Mouse (Mus musculus) mesoderm, embryonic 11.5 days (tissue): ENCODE measurements around the gene Il2.
A peak's percentile ranks its signal among the peaks of the same experiment; 100 is the strongest.

ENCODE experiments used
- DNase-seq: peaks from one replicate; pipeline ENCODE4 v3.0.0-alpha.2; 2012; ENCODE audit warnings: low read depth, low spot score

Gene Il2

DNA sequence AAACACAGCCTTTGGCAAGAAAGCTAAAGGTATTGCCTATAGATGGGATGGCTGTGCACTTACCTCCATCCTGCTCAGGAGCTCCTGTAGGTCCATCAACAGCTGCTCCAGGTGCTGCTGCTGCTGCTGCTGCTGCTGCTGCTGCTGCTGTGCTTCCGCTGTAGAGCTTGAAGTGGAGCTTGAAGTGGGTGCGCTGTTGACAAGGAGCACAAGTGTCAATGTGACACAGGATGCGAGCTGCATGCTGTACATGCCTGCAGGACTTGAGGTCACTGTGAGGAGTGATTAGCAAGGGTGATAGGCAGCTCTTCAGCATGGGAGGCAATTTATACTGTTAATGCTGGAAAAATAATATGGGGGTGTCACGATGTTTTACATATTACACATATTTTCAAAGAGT is at the start of gene Il2:
TSS of gene Il2 (minus strand) at position 305 of the 400 bp plus-strand sequence.
- DNase-seq: no peak

- DNase-seq: no peak
Measured at GRCm38 (mm10) chr3:37174711-37175572, 49.2 kb upstream of the Il2 start.

DNA sequence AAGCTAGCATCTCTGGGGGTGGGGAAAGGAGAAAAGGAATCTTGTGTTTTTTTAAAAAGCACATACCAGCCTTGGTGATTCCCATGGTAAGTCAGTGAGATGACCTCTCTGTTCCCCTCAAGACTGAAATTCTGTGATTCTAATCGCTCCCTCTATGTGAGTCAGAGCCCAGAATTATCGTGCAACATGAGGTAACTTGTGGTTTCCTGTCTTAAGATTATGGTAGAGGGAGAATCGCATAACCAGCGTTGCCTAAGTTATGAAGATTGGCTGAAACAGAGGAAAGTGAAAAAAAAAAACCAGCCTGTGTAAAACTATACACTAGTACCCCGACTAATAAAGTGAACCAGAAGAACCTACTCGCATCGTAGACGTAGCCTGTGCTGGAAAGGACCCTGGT is 47.5 kb upstream of the Il2 start:
- no peak for DNase-seq

GRCm38 (mm10) chr3:37169283-37169682 is 43.5 kb upstream of the Il2 start:
- DNase-seq: no peak

GRCm38 (mm10) chr3:37161096-37161495 is 35.3 kb upstream of the Il2 start:
- no peak for DNase-seq

DNA sequence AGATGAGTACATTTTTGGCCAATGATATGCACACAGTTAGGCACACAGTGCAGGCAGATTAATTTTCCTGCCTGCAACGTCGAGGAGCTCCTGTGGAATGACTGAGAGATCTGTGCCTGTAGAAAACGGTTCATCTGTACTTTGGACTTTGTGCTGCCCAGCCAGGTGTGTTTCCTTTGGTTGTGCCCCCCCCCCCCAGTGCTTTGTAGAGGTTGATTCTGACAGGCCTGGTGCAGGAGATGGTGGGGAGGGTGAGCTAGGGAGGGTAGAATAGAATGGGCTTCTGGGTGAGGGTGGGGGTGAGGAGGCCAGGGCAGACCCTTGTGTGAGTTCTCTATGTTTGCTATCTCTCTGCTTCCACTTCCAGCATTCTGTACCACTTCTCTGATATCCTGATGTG is 32.5 kb upstream of the Il2 start:
- DNase-seq: no peak

DNA sequence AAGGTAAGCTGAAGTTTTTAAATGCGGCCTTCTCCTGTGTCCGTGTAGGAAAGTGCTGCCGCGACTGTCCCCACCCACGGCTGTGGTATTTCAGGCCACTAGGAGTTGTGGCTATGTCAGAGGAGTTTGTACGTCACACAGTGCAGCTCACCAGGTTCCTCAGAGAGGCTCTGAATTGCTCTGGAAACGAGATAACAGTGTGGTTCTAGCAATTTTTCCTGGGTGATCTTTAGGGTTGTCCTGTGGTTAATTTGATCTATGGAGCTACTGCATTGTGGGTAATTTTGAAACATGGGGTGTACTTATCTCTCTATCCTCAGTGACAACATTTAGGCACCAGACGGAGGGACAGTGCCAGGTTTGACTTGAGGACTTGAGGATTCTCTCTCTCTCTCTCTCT is 31.3 kb upstream of the Il2 start:
- DNase-seq: no peak

DNA sequence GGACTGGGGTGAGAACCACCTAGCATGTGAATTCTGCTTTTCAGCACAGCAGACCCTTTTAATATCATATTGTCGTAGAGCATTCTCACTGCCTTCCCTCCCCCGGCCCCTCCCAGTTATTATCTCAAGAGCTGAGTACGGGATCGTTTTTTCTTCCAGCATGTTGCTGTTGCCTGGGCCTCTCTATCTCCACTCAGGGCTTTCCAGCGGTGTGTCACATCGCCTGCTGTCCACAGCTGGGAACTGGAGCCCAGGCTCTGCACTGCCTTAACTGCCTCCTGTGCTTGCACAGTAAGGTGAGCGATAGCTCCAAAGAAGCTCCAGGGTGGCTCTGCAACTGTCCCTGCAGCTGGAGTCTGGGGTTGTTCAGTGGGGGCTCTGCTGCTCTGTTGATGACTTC is 28.6 kb upstream of the Il2 start:
- DNase-seq: no peak

GRCm38 (mm10) chr3:37153004-37153403 is 27.2 kb upstream of the Il2 start:
- DNase-seq: no peak

GRCm38 (mm10) chr3:37152274-37152673 is 26.5 kb upstream of the Il2 start:
- no peak for DNase-seq

GRCm38 (mm10) chr3:37146810-37147209 is 21.1 kb upstream of the Il2 start:
- DNase-seq: no peak

GRCm38 (mm10) chr3:37146406-37146805 is 20.6 kb upstream of the Il2 start:
- no peak for DNase-seq

GRCm38 (mm10) chr3:37144979-37145378 is 19.2 kb upstream of the Il2 start:
- DNase-seq: no peak

DNA sequence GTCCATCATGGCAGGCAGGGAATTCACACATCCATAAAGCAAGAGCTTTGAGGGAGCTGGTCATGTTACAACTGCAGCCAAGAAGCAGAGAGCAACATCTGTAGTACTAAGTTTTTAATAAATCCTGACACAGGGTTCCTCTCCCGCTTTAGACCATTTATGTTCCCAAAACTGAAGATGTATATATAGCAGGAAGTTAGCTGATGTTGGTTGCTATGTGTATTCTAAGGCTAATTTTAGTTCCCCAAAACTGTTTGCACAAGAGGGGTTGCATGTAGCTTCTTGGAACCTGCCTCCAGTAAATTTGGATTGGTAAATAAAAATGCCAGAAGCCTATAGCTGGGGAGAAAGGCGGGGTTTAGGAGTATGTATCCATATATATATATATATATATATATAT is 16.1 kb upstream of the Il2 start:
- no peak for DNase-seq

DNA sequence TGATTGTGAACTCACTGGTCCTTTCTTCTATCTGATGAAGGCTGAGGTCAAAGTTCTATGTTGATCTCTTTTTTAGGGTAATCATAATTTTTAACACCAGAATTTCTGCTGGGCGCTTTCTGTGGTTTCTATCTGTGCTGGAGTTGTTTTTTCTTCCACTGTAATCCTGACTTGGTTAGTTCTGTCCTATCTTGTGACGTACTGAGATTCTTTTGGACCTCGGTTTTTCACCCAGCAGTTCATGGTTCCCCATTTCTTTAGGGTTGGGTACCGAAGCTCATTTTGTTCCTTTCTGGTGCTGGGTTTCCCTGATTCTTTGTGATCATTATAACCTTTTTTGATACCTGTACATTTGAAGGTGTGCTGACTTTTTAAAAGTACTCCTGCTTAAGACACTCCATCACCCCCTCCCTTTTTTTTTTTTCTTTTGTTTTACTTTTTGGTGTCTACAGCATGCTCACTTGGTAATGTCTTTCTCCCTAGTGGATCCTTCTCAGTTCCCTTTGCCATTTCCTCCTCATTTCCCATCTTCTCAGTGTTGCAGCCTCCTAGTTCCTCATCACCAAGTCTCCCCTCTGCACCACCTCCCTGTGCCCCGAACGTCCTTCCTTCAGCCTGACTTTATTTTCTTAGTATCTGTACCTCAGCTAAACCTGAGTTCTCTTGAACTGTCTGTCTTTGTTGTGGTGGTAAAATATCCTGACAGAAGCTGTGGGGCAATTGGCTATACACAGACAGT is 14.6 kb upstream of the Il2 start:
- no peak for DNase-seq

GRCm38 (mm10) chr3:37139192-37139591 is 13.4 kb upstream of the Il2 start:
- no peak for DNase-seq

DNA sequence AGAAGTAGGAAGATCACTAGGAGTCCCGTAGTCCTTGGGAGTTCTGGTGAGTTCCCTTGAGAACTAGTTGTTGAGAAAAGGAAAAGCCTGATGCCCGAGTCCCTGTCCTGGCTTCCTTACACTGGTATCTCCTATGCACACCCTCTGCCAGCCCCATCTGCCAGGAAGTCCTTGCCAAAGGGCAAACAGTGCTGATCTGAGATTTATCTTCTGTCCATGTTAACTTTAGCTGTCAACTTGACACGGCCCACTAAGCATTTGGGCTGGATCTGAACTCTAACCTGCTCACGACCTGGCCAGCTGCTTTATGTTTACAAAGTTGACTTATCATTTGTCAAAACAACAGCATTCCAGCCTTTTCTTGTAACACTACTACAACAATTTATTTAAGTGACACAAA is 11.5 kb upstream of the Il2 start:
- no peak for DNase-seq

DNA sequence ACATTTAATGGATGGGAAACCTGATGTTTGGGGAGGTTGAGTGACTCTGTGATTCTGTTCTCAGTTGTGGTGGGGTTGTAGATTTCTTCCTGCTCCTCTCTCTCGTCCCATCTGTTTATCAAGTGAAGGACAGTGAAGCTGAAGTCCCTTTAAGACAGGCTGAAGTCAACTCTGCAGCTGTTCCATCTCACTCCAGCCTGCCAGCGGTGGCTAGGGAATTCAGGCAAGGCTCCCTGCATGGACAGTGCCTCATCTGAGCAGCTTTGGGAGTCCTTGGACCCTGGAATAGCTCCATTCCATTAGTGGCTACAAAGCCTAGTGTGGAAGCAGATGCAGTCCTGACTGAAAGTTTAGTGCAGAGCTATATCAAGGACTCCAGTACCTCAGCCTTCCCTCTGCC is 3.3 kb upstream of the Il2 start:
- DNase-seq: no peak

GRCm38 (mm10) chr3:37128269-37128668 is 2.5 kb upstream of the Il2 start:
- peak; percentile 26 for DNase-seq

DNA sequence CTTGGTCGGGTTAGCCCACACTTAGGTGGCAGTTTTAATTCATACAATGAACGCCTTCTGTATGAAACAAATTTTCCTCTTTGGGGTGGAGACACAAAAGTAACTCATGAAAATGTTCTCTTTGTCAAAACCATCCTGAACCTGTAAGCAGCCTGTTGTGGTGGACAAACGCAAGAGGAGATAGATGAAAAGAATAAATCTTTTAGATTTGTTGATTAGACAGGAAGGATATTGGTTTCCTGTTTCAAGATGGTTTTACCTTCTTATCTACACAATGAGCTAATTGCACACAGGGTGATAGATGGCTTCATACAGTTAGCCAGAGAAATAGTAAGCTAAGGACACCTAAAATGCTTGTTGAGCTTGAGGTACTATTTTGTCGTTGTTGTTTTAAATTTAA is 403 bp upstream of the Il2 start:
- DNase-seq: no peak

- no peak for DNase-seq
Measured at GRCm38 (mm10) chr3:37090721-37091120, 35.0 kb downstream of the Il2 start.

- DNase-seq: no peak
Measured at GRCm38 (mm10) chr3:37084860-37085259, 40.9 kb downstream of the Il2 start.

- no peak for DNase-seq
Measured at GRCm38 (mm10) chr3:37073211-37073610, 52.5 kb downstream of the Il2 start.
